Mouse (Mus musculus) heart, postnatal 14 days (tissue): ENCODE data around the gene Fam168a. TPM values are rescaled to one million over a fixed set of nuclear protein-coding genes. Genes with fewer than 3 reads are reported as not detected.

Experiments
- DNase-seq, 2 experiments: peaks; one replicate each; pipeline ENCODE4 v3.0.0; 2021 to 2022
- intact Hi-C: fragments of 180-260 bp; cut with DNase I; formaldehyde crosslinking; loops from one replicate; pipeline ENCODE4 v1.15.1; 2025
- long read RNA-seq, 2 experiments: library from polyadenylated mRNA; stranded (forward); transcript quantifications; one replicate each; pipeline ENCODE4 v2.0.0; 2021
- total RNA-seq, 2 experiments: library from RNA; stranded (reverse); gene quantifications; 2 replicates each; pipeline ENCODE4 v1.2.3; 2021

Fam168a gene
- 10 to 100 TPM; 46.6 to 50.7 TPM for total RNA-seq
- long read RNA-seq, experiment 1, partial matches to known transcripts: 1 of 9 reads
- long read RNA-seq, experiment 1, other reads (novel, unspliced or antisense): 8 of 9 reads
- long read RNA-seq, experiment 2, full-length matches to known transcripts: 2 of 11 reads
- long read RNA-seq, experiment 2, partial matches to known transcripts: 0 of 11 reads
- long read RNA-seq, experiment 2, other reads (novel, unspliced or antisense): 9 of 11 reads

DNA sequence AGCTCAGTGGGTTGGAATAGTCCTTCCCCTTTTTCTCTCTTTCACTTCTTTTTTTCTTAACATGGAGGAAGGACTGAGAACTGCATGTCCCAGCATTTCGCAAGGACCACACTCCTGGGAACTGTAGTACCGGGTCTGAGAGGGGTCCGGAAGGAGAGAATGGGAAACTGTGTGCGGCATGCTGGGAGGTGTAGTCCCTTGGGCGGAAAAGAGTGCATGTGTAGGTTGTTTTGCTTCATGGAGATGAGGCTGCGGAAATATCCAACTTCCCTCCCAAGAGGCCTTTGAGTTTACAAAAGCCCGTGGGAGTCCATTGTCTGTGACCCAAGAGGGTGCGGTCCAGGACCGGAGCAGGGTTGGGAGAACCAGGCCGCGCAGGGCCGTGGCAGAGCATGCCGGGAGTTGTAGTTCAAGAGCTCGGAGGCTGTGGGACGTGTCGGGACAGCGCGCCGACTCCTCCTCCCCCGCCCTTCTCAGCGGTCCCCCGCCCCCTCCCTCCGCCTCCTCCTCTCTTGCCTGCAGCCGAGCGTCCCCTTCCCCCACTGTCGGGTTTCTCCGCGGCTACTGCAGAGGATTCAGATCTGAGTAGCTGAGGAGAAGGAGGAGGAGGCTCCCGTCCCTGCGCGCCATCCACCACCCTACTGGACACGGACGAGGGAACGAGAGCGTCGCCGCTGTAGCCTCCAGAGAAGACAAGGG lies at the start of gene Fam168a:
Fam168a (plus strand) TSS at position 493 of the 699 bp plus-strand sequence.
- intact Hi-C loops: loop anchor here (5.0 kb wide), 1 partner anchor 91 kb away; no protein-coding TSS in a partner anchor
- peak; percentile 92 to 93 for DNase-seq

DNA sequence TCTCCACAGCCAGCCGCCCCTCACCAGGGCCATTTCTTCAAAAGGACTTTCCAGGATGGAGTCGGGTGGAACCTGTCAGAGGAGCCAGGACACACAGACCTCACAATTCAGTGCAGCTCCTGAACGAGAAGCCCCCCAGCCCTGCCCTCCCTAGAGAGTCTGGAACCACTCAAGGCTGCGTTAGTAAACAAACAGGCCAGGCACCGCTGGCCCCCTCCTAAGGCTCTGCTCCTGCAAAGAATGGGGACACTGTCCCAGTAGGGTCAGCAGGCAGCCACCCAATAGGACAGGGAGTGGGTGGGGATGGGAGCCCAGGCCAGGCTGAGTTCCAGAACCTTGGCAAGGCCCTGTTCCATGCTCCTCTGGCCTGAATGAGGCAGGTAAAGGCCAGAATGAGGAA lies 49.7 kb upstream of the Fam168a start:
- intact Hi-C loops: no loop called here
- DNase-seq: no peak

DNA sequence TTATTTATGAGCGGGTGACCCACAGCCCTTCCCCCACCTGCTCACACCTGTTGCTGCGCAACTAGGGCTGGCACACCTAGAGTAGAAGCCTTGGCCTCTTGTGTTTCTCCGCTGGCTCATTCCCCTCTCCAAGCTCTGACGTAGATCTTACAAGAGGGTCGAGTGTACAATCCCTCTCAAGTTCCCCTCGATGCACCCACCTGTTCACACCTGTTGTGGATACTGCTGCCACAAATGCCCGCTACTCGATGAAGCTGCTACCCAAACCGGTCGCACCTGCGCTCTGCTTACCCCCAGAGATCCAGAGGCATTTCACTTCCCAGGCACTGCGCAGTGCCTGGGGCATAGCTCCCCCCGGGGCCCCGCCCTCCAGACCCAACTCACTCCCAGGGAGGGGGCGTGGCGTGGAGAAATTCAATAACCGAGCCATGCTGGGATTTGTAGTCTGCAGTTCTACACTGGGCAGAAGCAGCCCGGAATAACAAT lies 48.3 kb upstream of the Fam168a start:
- intact Hi-C loops: no loop called here
- DNase-seq: no peak

DNA sequence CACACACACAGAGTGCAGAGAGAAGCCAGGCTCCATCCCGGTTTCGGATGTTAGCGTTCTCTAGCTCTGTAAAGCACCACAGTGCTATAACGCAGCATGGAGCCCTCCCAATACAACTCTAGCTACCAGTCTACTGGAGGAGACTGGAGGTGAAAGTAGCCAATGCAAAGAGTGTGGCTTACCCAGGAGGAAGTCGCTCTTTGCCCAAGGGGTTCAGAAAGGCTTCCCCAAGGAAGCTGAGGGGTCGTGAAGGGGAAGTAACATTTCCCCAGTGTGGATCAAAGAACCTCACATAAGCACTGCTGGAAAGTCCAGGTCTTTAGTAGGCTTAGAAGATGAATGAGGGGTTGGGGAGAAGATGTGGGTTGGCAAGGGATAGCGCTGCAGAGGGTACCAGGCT lies 45.2 kb upstream of the Fam168a start:
- intact Hi-C loops: no loop called here
- no peak for DNase-seq

DNA sequence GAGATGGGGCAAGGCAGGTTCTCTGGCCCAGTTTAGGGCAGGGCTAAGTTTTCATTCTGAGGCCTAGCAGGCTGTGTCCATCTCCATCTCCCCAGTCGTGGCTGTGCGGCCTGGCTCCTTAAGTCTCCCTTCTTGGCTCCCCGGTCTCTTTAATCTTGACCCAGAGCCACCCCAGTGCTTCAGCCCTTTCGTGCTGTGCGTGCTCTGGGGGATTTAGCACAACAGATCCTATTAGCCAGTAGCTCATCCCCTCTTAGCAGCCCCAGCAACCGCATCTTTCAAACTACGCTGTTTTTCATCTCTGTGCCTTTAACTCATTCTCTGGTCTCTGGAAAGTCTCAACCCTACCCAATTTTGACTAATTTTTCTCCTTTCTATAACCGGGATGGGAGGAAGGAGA lies 44.2 kb upstream of the Fam168a start, which contains the start of gene Plekhb1:
Plekhb1 (minus strand) TSS at position 184 of the 400 bp plus-strand sequence.
- intact Hi-C loops: no loop called here

DNA sequence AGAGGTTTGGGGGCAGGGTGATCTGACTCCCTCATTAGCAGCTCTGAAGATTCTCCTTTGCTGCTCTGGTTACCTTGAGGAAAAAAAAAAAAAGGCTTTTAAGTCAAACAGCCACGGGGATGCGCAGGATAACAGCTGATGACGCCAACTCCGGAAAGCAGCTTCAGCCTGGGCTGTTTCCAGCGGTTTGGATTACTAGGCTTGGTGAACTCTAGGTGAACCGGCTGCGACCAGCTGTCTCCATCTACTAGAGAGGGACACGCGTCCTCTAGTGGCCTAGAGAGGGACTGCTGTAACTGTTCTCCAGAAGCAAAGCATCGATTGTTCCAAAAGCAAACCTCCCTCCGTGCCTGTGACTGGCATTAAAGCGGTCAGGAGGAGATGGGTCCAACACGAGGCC lies 43.2 kb upstream of the Fam168a start:
- peak; percentile 88 to 95 for DNase-seq
- intact Hi-C loops: loop anchor here (1.0 kb wide), 1 partner anchor 143 kb away; no protein-coding TSS in a partner anchor

More for the DNA sequence above, 44.2 kb upstream of the Fam168a start, which contains the start of gene Plekhb1:
- DNase-seq: no peak

DNA sequence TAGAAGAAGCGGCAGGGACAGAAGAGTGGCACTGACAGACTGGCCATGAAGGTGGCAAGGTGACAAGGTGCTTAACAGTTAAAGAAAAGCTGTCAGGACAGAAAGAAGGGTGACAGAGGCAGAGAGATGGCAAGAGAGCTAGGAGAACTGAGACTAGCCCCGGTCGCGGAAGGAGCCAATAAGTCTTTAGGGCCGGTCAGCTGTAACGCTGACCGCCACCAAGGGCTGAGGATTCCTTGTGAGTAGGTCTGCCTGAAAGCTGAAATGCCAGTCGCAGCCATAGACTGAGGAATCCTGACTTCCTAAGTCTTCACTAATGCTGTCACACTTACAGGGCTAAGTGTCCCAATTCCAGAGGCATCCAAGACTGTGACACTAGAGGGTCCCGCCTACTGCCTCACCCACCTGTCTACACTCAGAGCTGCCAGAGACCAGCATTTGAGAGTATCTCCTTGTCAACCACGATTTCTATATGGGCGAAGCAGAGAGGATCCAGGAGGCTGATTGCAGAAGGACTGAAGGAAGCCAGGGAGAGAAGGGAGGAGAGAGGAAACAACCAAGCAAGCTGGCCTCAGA lies 42.6 kb upstream of the Fam168a start:
- intact Hi-C loops: loop anchor here (1.0 kb wide), 2 partner anchors 19 to 144 kb away; no protein-coding TSS in a partner anchor

DNA sequence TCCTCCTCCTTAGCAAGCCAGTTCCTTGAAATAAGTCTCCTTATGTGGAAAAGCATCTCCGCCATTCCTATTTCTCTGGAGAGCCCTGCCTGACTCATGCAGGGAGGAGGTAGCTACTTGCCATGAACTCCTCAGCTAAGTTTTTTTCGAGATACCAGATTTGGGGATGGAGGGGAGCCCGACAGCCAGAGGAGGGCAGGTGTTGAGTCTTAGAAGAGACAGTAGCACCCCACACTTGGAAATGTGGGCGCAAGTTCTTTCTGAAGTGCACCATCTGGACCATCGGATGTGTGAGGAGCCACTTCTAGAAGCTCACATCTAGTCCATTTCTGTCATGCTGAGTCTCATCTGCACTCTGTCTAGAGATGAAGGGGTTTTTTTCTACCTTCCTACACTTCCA lies 35.8 kb upstream of the Fam168a start:
- intact Hi-C loops: no loop called here
- DNase-seq: no peak

More for the DNA sequence above, 42.6 kb upstream of the Fam168a start:
- no peak for DNase-seq

DNA sequence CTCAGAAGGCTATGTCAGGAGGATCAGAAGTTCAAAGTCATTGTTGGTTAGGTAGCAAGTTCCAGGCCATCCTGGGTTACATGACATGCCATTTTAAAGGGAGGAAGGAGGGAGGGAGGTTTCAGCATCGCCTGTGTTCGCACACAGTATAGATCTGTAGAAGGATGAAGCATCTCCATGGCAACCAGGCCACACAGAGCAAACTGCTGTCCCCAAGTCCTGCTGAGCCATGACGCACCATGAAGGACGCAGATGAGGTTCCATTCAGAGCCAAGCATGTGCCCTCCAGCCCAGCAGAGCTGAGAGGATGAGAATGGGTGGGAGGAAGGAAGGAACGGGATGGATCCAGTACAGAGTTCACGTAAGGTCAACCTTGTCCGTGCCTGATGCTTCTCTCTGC lies 33.0 kb upstream of the Fam168a start:
- no peak for DNase-seq
- intact Hi-C loops: no loop called here

DNA sequence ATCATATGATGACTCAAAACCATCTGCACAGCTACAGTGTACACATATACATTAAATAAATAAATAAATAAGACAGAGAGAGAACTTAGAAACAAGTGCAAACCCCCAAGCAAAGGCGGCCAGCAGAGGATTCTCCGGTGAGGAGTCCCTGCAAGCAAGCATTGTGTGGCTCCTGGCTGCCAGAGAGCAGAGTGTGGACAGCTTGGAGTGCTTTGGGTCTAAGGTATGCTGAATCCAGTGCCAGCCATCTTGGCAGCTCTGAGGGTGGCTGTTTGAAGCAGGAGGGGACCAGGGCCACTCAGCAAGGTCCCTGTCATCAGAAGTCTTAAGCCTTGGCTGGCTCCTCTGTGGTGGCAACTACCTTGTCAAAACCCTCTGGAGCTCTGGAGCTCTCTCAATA lies 31.5 kb upstream of the Fam168a start:
- DNase-seq: peak in 1 of 2 experiments; percentile 64
- intact Hi-C loops: no loop called here

DNA sequence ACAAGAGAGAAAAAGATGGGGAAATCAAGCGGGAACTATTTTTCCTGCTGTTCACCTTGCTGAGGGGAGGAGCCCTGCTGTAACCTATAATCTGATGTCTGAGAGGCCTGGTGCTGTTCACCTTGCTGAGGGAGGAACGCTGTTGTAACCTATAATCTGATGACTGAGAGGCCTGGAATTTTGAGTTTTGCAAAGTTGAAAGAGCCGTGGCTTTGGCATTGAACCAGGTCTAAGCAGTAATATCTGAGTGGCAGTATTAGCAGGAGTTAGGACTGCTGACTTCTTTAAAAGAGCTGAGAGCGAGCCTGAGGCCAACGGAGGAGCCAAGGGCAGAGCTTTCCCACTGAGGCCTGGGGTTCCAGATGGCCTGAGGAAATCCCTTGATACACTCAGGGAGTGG lies 28.4 kb upstream of the Fam168a start:
- DNase-seq: no peak
- intact Hi-C loops: no loop called here

DNA sequence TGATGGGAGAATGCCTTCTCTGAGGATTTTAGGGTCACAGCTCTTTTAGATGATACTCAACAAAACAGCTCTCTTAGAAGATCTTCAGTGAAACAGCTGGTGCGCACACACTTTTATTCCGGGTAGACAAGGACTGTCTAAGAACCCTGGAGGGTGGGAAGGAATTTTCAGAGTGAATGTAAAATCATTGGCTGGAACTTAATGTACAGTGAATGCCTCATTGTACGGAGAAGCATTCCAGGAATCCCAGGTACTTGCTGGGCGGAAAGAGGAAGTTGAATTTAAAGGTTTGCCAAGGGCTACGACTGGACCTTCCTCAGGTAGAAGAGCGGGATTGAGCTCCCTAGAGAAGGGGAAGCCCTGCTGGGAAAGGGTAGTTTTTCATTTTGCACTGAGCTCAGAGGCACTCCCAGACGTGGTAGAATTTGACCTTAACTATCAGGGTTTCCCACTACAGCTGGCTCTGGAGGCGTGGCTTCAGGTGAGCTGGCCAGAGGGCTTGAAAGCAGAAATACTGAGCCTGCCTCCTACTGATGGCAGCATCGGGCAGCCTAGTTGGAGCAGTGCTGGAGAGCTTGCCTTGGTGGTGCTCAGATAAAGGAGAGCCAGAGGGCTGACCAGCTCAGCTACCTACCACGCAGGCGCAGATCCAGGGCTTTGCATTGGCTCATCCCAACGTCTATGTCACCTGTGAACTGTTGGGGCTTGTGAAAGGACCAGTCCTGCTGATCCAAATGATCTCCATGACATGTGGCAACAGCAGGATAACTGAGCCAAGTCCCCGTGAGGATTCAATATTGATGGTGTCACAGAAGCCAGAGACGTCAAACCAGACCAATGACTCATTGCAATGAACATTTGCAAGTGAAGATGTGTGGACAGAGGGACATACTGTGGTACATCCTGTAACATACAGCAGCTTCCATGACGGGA lies 27.2 kb upstream of the Fam168a start:
- DNase-seq: no peak

DNA sequence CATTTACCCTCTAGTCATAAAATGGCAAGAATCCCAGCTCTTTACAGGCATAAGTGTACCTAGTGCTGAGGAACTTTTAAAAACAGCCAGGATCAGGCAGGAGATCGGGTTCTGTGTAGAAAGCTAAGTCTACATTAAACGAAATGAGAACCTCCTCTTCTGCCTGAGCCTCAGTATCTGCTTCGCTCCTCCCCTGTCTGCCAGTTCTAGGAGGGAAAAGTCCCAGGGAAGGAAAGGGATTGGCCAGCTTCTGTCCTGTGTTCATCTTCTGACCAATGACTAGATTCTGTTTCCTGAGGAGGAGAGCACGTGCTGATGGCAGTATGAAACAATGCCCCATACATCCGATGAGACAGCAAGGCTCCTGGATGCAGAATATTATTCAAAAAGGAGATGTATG lies 25.3 kb upstream of the Fam168a start:
- intact Hi-C loops: loop anchor here (5.0 kb wide), 1 partner anchor 159 kb away; no protein-coding TSS in a partner anchor
- DNase-seq: no peak

More for the DNA sequence above, 27.2 kb upstream of the Fam168a start:
- intact Hi-C loops: no loop called here

DNA sequence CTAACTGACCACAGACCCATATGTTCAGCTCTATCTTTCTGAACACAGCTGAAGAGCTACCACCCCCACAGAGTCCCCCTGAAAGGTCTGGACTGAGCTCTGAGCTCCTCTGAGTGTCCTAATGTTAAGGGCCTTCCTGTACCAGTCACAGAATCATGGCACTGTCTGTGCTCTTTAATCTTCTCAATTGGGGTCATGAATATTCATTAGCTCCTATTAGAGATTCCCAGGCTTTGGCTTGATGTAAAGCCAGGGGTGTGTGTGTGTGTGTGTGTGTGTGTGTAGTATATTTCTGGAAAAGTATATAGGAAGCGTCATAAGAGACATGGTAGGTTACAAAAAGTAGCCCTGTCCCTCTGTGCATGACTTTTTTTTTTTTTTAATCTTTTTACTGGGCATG lies 23.2 kb upstream of the Fam168a start:
- intact Hi-C loops: loop anchor here (5.0 kb wide), 1 partner anchor 161 kb away; no protein-coding TSS in a partner anchor
- DNase-seq: no peak

DNA sequence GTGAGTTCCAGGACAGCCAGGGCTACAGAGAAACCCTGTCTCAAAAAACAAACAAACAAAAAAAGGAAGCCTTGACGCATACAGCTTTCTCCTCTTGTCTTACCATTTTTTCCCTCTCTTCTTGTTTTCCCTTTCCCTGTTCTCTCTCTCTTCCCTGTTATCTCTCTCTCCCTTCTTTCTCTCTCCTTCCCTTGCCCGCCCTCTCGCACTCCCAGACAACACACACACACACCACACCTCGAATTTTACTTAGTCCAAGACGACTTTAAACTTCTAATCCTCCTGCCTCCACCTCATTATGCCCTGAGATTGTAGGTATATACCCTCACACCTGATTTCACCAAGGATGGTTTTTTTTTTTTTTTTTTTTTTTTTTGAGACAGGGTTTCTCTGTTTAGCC lies 22.4 kb upstream of the Fam168a start:
- DNase-seq: no peak
- intact Hi-C loops: loop anchor here (2.0 to 5.0 kb wide), 2 partner anchors 39 to 162 kb away; no protein-coding TSS in a partner anchor

DNA sequence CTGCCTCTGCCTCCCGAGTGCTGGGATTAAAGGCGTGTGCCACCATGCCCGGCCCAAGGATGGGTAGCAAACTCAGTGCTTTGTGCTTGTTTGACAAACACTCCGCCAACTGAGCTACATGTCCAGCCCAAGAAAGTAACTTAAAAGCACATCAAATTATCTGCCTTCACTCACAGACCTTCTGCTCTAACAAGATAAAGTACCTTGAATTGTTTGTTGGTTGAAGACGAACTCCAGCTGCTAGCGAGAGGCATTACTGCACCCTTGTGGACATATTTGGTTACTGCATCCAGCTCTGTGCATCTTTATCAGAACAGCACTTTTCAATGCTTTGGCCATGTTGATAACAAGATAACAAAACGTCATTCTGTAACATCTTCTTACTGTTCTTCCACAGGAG lies 21.9 kb upstream of the Fam168a start:
- intact Hi-C loops: loop anchor here (2.0 to 5.0 kb wide), 2 partner anchors 40 to 162 kb away; no protein-coding TSS in a partner anchor
- DNase-seq: peak; percentile 47 to 76

DNA sequence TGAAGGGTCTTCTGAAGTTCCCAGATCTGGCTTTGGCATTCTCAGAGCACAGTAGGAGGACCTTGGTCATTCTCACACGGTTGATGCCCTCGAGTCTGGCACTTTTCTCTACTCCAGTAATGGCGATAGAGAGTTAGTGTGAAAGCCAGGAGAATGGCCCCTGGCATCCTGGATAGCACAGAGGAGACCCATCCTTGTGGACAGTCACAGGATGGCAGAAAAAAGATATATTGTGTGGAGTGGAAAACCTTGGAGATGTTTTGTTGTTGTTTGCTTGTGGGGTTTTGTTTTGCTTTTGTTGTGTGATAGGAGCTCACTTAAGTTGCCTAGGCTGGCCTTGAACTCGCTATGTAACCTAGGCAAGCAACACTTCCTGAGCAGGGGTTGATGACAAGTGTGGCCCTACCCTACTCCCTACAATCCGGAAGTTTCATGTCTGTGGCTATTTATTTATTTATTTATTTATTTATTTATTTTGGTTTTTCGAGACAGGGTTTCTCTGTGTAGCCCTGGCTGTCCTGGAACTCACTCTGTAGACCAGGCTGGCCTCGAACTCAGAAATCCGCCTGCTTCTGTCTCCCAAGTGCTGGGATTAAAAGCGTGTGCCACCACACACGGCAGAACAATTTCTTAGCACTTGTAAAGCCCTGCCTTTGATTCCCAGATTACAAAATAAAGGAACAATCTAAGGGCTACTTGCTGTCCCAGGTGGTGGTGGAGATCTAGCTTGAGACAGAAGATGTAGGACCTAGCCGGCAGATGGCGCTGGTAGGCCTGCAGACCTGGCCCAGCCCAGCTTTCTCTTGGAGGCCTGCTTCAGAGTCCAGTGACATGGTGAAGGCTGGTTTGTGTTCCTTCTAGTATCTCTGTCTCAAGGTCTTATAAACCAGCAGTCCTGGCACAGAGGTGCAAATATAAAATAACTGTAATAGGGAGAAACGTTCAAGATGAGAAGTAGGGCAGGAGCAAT lies 21.1 kb upstream of the Fam168a start:
- DNase-seq: peak; percentile 83 to 86
- intact Hi-C loops: loop anchor here (1.0 to 5.0 kb wide), 4 partner anchors 41 to 182 kb away; no protein-coding TSS in a partner anchor

DNA sequence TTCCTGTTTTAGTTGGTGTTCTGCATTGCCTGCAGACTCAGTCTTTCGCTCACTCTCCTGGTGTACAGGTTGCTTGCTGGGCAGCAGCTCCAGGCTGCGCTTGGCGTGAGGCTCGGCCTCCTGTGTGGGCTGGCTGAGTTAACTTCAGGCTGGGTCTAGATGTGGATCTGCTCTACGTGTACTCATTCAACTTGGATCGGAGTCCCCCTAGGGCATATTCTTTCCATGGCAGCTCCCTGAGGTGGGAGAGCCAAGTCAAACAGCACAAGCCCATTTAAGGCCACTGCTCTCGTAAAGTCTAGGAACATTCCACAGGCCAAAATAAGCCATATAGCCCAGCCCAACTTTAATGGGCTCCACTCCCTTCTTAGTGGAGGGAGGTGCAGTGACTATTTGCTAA lies 18.0 kb upstream of the Fam168a start:
- intact Hi-C loops: loop anchor here (5.0 kb wide), 1 partner anchor 179 kb away; no protein-coding TSS in a partner anchor
- no peak for DNase-seq

DNA sequence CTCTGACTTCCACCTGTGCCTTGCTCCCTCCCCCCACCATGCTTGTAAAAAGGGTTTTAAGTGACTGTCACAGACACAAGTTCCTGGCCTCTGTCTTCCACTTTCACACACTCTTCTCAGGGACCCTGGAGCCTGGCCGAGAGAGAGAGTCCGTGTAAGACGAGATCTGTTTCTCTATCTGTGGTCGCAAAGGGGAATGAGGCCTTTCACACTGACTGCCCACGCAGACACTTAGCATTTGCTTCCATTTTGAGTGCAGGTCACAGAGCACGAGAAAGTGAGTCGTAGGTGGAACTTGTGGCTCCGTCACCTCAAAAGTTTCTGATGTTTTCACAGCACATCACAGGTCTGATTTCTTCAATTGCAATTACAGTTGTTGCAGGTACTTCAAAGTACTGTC lies 13.2 kb upstream of the Fam168a start:
- intact Hi-C loops: no loop called here
- no peak for DNase-seq
